In the genomic region with DNA sequence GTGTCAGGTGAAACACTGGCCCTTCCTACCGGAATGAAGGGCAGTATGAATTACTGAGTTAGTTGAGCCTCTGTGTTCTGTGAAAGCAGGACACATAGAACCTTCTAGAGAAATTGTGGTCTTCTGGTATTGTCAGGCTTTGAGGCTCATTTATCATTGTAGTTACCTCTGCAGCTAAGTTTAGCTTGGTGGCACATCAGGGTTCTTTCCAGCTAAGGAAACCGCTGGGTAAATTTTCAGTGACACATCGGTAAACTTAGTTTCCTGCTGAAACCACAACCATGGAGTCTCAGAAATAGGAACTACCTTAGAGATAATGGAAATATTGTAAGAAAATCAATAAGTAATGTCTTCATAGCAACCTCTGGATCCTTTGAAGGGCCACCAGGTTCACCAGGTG, we compare ENCODE assay signal across 23 mouse cellular contexts.
DNase-seq lines count a peak whose midpoint lies in the region; ATAC-seq and TF ChIP-seq lines count a peak whose summit lies in the region.
"Had no signal": no experiment of that assay in that cellular context is flagged by ENCODE, and none has a peak within 500 bp of the region (broad histone marks: within the 10 kb centered on the region; RNA-seq: fewer than 3 reads in every experiment).

No protein-coding gene starts in this region.

- ATAC-seq in granulocyte monocyte progenitor cell, adult 5-6 weeks (replicated peaks; ENCODE audit: poor library complexity, severe bottlenecking): peak; percentile 40; the same call in 1 of the 2 replicates
- ATAC-seq in forebrain, embryonic 15.5 days (replicated peaks): no peak
- ATAC-seq: forebrain, postnatal 0 days; intestine, postnatal 0 days; Patski had no signal

- TF ChIP-seq RAD21 in CH12.LX (IDR thresholded peaks at IDR 0.05; ENCODE audit: low read depth, low read length): no peak

- TF ChIP-seq POLR2A in CH12.LX (IDR thresholded peaks at IDR 0.05; ENCODE audit: low read depth, low read length): no peak

- peak; percentile 61; the same call in 1 of the 2 replicates for TF ChIP-seq EP300 in CH12.LX (IDR thresholded peaks at IDR 0.05; ENCODE audit: low read length)

- H3K36me3 ChIP-seq in CH12.LX (replicated peaks in 1 of 2; ENCODE audit: control insufficient read depth in 1 of 2, insufficient read depth in 1 of 2, low read length in 1 of 2): no peaks in the 10 kb centered on the region
- no peaks in the 10 kb centered on the region for H3K36me3 ChIP-seq in forebrain, embryonic 15.5 days
- H3K36me3 ChIP-seq: embryonic facial prominence, embryonic 13.5 days; forebrain, embryonic 12.5 days; heart, embryonic 10.5 days; hindbrain, embryonic 13.5 days had no signal

- in situ Hi-C loops in CH12.LX (cut with MboI; ENCODE audit: low pct_ligation_motif_present, low pct_unique_long_range_greater_than_20kb, low sequenced_read_pairs): loop anchor here (25.0 kb wide), 1 partner anchor 340 kb away; no protein-coding TSS in a partner anchor

- H3K9ac ChIP-seq in CH12.LX (ENCODE audit: insufficient read depth, low read depth): no peak overlapping the region
- H3K9ac ChIP-seq in forebrain, embryonic 15.5 days (replicated peaks): no peak overlapping the region
- H3K9ac ChIP-seq: embryonic facial prominence, embryonic 13.5 days; forebrain, embryonic 12.5 days; forebrain, postnatal 0 days; hindbrain, embryonic 13.5 days had no signal

- WGBS in forebrain, embryonic 15.5 days: 97% methylated on average over 3 of the region's 3 CpGs

- no peaks in the 10 kb centered on the region for H3K79me2 ChIP-seq in CH12.LX (replicated peaks; ENCODE audit: control insufficient read depth, extremely low read depth, insufficient read depth, poor library complexity, severe bottlenecking)

- H3K27me3 ChIP-seq in CH12.LX (replicated peaks): no peaks in the 10 kb centered on the region
- no peaks in the 10 kb centered on the region for H3K27me3 ChIP-seq in forebrain, embryonic 15.5 days
- H3K27me3 ChIP-seq: embryonic facial prominence, embryonic 13.5 days; forebrain, embryonic 12.5 days; hindbrain, embryonic 13.5 days; Patski had no signal

- no peak overlapping the region for H3K27ac ChIP-seq in CH12.LX (ENCODE audit: insufficient read depth, low read depth)
- no peak overlapping the region for H3K27ac ChIP-seq in forebrain, embryonic 15.5 days (replicated peaks)
- H3K27ac ChIP-seq: embryonic facial prominence, embryonic 13.5 days; forebrain, embryonic 12.5 days; gastrocnemius, adult 2 months; heart, embryonic 10.5 days; hindbrain, embryonic 13.5 days had no signal

- peak; percentile 54 for DNase-seq in CH12.LX (ENCODE audit: extremely low read depth)
- DNase-seq in naive thymus-derived CD4-positive, alpha-beta T cell, adult 2 months (ENCODE audit: low read depth): peak; percentile 14
- DNase-seq in spleen, adult 18-20 months: no peak
- no peak for DNase-seq in gastrocnemius, adult 8-10 months (ENCODE audit: low spot score in 2 of 2)
- DNase-seq: adrenal gland, adult 2 months; adrenal gland, postnatal 25 days; B cell, adult 2 months; cerebellum, adult 2 months; cerebellum, postnatal 10 days; forebrain, postnatal 0 days; gastrocnemius, adult 2 months; gastrocnemius, postnatal 36 days; heart, adult 18-20 months; heart, postnatal 10 days; heart, postnatal 4 days had no signal

- dilution Hi-C loops in CH12.LX (cut with MboI; ENCODE audit: extremely low pct_ligation_motif_present, extremely low pct_unique_long_range_greater_than_20kb, low sequenced_read_pairs): no loop called here

- 0 out of 2 replicates have a peak overlapping the region, but pooled peaks have one; percentile 6 for H3K4me2 ChIP-seq in CH12.LX (ENCODE audit: insufficient read depth, low read depth, poor library complexity, severe bottlenecking)
- no peak overlapping the region for H3K4me2 ChIP-seq in forebrain, embryonic 15.5 days (replicated peaks)
- H3K4me2 ChIP-seq: embryonic facial prominence, embryonic 13.5 days; forebrain, embryonic 12.5 days; hindbrain, embryonic 13.5 days had no signal

- peaks cover 4 to 15% of the 10 kb centered on the region in 2 experiments; a peak in 3 of 4 replicates for H3K4me1 ChIP-seq in CH12.LX (ENCODE audit: control insufficient read depth in 1 of 2, insufficient read depth in 2 of 2)
- H3K4me1 ChIP-seq in forebrain, embryonic 15.5 days: no peaks in the 10 kb centered on the region
- H3K4me1 ChIP-seq: embryonic facial prominence, embryonic 13.5 days; forebrain, embryonic 12.5 days; heart, embryonic 10.5 days; hindbrain, embryonic 13.5 days had no signal

- H3K9me3 ChIP-seq in CH12.LX (replicated peaks; ENCODE audit: low read length): no peaks in the 10 kb centered on the region
- H3K9me3 ChIP-seq in forebrain, embryonic 15.5 days: no peaks in the 10 kb centered on the region
- H3K9me3 ChIP-seq: embryonic facial prominence, embryonic 13.5 days; forebrain, embryonic 12.5 days; heart, embryonic 10.5 days; hindbrain, embryonic 13.5 days had no signal

- no peak overlapping the region for H3K4me3 ChIP-seq in CH12.LX (replicated peaks in 1 of 3; ENCODE audit: low read depth in 2 of 3, low read length in 2 of 3, poor library complexity in 1 of 3)
- H3K4me3 ChIP-seq in forebrain, embryonic 15.5 days: no peak overlapping the region
- H3K4me3 ChIP-seq: embryonic facial prominence, embryonic 13.5 days; forebrain, embryonic 12.5 days; gastrocnemius, adult 2 months; heart, embryonic 10.5 days; hindbrain, embryonic 13.5 days had no signal

- no peak for TF ChIP-seq CTCF in CH12.LX (conservative IDR thresholded peaks at IDR 0.05 in 1 of 2, IDR thresholded peaks at IDR 0.05 in 1 of 2; ENCODE audit: low read depth in 2 of 2, low read length in 2 of 2)

TF ChIP-seq in CH12.LX, 34 proteins besides CTCF, POLR2A, EP300 and RAD21:
- TF ChIP-seq SMC3 (IDR thresholded peaks at IDR 0.05; ENCODE audit: low read depth, low read length) (no peak), MEF2A (IDR thresholded peaks at IDR 0.05; ENCODE audit: borderline replicate concordance, low read depth, low read length) (peak; percentile 39; the same call in 1 of the 2 replicates)

Comparison
In these comparisons a context has a peak if more than half of its experiments do, and no peak if none do; other contexts are left out.
1. DNase-seq: peak in CH12.LX (single experiment) and naive thymus-derived CD4-positive, alpha-beta T cell, adult 2 months (single experiment); none in spleen, adult 18-20 months (0 of 2) and gastrocnemius, adult 8-10 months (0 of 2).